Mouse (Mus musculus) T-cell, adult 2 months (primary cell): ENCODE measurements around the gene Pnma3.
A peak's percentile ranks its signal among the peaks of the same experiment; 100 is the strongest.
"Not testable (repeated sequence)": the region's sequence is repeated elsewhere in the genome, so short reads cannot be mapped to it uniquely, and the experiment has no call there.

Experiments used
- DNase-seq: peaks from one replicate; pipeline ENCODE4 v3.0.0; 2022; ENCODE audit warnings: low spot score

Pnma3 gene

DNA sequence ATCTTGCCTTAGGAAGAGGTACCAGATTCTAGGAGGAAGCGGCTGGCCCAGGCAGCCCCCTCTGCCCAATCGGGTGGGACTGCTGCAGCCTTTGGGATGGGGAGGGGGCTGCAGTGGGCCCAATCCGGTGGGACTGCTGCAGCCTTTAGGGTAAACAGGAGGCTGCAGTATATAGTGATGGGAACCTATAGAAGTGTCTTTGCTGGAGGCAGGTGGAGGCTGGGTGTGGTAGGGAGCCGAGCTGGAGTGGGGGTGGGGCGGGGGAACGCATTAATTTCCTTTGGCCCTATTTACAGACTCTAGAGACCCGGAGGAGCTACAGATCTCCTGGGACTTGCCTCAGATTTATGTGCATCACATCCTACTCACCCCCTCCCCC is at the start of gene Pnma3:
Gene Pnma3, plus strand, starts transcription at position 373 of the 379 bp plus-strand sequence.
- DNase-seq, result no peak

DNA sequence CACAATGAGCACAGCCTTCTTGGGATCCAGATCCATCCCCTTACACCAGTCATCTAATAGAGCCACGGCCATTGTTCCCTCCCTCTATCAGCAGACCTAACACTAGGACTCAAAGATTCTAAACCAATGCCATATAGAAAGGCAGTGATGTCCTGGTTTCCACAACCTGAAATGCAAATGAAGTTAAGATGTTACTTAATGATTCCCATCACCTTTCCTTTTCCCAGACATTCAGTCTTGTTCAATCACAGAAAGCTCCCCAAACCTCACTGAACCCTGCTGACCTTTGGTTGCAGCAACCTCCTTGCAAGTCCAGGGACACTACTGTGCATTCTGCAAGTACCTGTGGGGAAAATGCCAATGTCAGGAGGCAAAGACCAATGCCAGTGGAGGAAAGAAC is 27.6 kb upstream of the Pnma3 start, which contains the start of gene Pnma5:
Gene Pnma5, minus strand, starts transcription at position 101 of the 400 bp plus-strand sequence.
- no peak for DNase-seq

DNA sequence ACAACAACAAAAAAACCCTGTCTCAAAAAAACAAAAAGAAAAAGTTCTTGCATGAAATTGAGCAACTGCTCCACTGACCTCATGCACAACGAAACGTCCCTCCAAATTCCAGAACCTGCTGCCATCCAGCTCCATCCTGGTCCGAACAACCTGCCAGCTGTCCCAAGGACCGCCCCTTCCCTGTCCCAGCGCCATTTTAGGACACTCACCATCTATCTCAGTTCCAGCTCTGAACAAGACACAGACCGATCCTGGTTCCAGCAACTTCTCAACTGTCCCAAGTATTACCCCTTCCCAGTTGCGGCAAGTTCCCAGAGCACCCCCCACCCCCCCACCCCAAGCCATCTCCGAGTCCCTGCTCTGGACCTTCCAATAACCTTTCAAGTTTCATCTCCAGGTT is 25.8 kb upstream of the Pnma3 start:
- no peak for DNase-seq

DNA sequence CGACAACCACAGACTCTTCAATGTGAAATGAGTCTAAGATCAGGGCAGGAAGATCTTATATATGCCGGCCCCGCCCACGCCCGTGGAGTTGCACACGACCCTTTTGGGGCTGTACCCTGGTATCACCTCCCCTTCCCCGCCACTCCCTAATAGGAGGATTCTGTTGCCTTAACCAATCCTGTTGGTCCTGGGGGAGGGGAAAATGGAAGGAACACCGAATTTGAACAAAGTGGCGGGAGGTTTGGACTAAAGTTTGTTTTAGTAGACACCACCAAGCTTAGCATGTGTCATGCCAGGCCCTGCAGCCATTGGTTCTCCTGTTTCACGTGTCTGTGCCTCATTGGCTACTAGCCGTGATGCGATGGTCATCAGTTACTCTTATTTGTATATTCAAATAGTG is 24.9 kb upstream of the Pnma3 start:
- no peak for DNase-seq

DNA sequence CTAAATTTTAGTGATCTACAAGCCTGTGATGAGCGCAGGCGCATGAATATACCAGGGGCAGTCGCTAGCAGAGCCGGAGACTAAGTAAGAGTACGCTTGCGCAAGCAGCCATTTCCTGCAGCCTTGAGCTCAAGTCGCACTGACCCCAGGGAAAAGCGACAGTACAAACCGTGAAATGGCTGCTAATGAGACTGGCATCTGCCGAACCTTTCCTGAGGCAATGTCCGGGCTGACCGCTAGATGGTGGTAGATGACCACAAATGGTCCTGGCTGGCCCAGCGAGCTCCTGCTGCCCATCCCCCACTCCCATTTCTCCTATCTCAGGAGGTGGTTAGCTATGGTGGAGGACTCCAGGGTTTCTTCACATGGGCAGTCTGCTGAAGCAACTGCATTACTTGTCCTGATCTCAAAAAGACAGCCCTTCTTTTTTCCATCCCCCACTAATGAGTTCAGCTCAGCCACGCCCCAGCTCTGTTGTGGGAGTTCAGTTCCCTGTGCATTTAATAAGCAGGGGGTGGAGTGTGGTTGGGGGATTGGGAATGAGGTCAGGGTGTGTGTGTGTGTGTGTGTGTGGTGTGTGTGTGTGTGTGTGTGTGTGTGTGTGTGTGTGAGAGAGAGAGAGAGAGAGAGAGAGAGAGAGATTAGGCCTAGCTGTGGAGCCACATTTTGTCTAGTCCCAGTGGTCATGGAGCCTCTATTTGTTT is 10.6 kb upstream of the Pnma3 start:
- DNase-seq, result peak; percentile 85

DNA sequence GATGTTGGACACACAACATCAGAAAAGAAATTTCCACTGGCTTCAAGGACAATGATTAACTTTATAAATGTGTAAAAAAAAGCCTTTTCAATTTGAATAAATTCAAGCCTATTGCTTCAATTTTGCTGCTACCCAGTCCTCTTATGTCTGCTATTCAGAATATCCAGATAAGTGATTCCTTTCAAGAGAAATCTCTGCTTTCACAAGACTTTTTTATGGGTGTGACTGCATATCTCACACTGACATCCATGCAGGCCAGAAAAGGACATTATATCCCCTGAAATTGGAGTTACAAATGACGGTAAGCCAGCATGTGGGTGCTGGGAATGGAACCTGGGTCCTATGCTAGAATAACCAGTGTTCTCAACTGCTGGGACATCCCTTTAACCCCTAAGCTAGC is 3.1 kb upstream of the Pnma3 start:
- DNase-seq, result no peak

DNA sequence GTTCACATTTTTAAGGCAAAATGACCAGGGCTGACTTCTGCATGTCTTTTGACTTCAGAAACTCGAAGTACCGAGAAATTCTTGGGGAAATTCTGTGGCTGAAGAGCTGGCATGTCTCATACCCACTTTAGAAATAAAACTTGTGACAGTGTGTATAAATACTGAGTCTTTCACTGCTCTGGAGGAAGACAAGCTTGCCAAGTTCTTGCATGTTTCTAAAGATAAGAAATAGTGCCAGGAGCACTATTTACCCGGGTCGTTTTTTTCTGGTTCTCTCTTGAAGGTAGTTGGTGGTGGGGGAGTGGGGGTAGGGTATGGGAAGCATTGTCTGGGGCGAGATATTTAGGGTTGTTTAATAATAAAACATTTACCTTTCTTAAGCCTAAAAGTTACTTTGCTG is 2.3 kb upstream of the Pnma3 start:
- no peak for DNase-seq

DNA sequence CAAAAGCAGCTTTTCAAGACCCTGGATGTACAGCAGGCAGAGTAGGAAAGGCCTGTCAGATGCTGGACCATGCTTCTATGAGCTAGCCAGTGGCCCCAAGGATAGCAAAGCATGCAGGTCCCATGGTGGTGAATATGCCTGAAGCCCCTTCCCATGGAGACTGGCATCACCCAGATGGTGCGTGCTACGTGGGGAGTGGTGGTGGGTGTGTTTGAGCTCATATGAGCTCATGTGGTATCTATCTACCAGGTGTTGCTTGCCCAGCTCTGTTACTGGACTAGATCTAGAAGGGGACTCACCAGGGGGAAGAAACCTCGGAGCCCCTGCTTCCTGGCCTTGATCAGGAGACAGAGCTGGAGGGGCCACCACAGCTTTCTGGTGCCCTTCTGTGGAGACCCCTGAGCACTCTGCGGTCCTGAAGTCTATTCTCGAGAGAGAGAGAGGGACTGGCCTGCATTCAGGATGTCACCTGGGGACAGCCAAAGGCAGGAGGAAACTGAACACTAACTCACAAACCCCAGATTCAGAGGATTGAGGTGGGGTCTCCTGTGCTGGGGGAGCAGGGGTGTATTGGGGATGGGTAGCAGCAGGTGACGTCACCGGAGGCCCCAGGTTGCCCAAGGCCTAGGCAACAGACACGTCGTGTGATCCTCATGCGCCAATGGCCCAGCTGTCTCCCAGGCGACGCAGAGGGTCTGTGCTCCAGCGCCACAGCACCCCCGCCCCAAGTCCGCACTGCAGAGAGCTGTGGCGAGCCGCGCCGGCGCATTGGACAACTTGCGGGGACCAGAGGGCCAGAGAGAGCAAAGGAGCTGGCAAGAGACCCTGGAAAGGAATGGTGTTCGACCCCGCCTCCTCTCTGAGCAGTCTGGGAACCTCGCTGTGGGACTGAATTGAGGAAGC is 824 bp upstream of the Pnma3 start:
- no peak for DNase-seq

DNA sequence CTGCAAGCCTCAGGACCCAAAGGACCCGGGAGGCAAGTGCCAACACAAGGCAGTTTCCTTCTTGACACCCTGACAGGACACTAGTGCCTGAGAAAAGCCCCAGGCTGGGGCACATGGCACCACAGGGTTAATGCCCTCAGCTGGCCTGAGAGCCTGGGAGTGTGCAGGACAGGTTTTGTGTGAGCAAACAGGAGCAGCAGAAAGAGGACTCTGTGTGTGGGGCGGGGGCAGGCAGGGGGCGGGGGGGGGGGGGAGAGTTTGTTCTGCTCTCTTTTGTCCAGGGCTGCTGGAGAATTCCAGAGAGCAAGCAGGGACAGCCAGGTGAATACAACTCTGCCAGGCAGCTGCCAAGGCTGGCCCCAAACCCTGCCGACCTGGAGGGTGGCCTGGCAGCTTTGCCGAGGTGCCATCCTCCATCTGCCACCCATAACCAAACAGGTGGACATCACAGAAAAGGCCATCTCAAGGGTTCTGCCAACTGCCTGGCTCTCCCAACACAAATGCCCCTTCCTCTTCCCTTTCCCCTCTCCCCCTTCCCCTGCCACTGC is 2.3 kb downstream of the Pnma3 start:
- DNase-seq, result not testable (repeated sequence)

DNA sequence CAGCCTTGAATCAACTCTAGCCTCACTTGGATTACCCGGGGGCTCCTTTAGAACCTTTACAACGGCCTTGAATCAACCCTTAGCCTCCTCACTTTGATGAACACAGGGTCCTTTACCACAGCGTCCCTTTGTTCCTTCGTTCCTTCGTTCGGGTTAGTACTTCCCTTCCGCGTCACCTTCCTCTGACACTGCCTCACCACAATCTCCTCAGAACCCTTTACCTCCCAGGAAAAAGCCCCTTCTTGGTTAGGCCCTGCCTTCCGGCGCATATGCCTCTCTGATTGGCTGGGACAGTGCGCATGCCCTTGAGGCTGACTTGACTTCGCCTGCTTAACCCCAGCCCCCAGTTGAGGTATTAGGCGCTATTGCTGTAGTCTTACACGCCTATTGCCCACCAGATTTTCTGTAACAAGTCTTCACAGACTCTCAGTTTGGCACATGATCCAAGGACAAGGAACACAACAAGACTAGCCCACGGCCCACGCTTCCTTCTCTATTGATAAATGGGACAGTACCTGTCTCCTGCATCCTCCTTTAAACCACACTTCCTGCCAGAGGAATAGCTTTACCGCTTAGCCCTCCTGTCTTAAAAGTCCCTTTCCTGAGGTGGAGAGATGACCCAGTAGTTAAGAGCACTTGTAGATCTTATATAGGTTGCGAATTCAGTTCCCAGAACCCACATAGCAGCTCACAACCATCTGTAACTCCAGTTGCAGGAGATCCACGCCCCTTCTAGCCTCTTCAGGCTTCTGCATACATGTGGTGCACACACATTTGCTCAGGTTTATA is 17.9 kb downstream of the Pnma3 start, which contains the start of gene Xlr4a:
Gene Xlr4a, minus strand, starts transcription at position 212 of the 789 bp plus-strand sequence.
- peak; percentile 81 for DNase-seq

DNA sequence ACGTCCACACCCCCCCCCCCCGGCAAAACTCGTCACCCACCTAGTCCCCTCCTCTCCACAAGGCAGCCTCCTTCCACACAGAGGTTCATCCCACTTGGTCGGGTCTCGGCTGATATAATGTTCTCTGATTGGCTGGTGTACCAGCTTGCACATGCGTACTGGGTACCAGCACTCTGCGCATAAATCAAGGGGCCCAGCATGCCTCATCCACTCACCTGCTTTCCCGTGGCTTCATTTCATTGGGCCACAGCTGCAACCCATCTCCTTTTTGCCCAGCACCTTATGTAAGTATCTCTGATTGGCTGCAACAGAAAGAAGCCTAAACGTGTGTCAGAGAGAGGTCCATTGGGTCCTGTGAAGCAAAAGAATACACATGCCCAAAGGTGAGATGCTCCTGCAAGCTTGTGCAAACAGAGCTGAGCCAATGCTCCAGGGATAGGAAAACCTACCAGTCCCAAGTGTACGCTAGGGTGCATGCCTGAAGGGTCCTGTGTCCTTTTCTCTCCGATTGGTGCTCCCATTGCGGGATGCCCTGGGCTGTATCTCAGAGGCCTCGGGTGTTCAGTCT is 32.4 kb downstream of the Pnma3 start, which contains the start of gene Xlr3a:
Gene Xlr3a, minus strand, starts transcription at position 155 of the 568 bp plus-strand sequence.
- DNase-seq, result not testable (repeated sequence)

DNA sequence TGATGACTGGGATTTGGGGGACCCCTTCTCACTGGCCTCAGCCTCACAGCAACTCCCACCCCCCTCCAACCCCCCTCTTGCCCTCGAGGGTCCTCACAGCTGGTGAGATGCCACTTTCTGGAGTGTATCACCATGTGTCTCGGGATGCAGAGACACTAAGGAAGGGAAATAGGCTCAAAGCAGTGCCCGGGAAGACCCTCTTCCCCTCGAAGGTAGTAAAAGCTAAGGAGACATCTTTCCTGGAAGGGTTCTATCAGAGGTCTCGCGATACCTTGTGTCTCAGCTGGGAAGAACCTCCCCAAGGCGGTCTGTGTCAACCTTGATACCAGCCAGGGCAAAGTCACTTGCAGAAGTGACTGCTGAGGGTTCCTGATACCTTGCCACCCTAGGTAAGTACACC is 52.2 kb downstream of the Pnma3 start, which contains the start of gene Gm14685:
Gene Gm14685, plus strand, starts transcription at position 301 of the 400 bp plus-strand sequence.
- DNase-seq, result not testable (repeated sequence)
